In genomic region chr6:73228408-73228807, GRCm38 (mm10) we compare ENCODE assay signal across 10 mouse cellular contexts. TPM values are rescaled to one million over a fixed set of nuclear protein-coding genes. Genes with fewer than 3 reads are reported as not detected.
DNase-seq lines count a peak whose midpoint lies in the region; ATAC-seq and TF ChIP-seq lines count a peak whose summit lies in the region.
"Had no signal": no experiment of that assay in that cellular context is flagged by ENCODE, and none has a peak within 500 bp of the region (broad histone marks: within the 10 kb centered on the region; RNA-seq: fewer than 3 reads in every experiment).

No protein-coding gene starts in this region.

- no peak for TF ChIP-seq POLR2A in limb, embryonic 14.5 days (IDR thresholded peaks at IDR 0.05; ENCODE audit: borderline replicate concordance, extremely low read depth, insufficient read depth, insufficient read length)

- no peak for ATAC-seq in kidney, embryonic 14.5 days (ENCODE audit: low FRiP score, low TSS enrichment)
- peak; percentile 66 for ATAC-seq in limb, embryonic 14.5 days (ENCODE audit: low FRiP score, low read depth)
- no peak for ATAC-seq in neural tube, embryonic 15.5 days (ENCODE audit: low FRiP score)

- H3K4me3 ChIP-seq in kidney, embryonic 14.5 days (ENCODE audit: low read length) = no peak overlapping the region
- no peak overlapping the region for H3K4me3 ChIP-seq in gastrocnemius, adult 2 months
- H3K4me3 ChIP-seq in limb, embryonic 14.5 days (replicated peaks; ENCODE audit: low read length) = no peak overlapping the region
- H3K4me3 ChIP-seq in neural tube, embryonic 15.5 days (replicated peaks) = no peak overlapping the region

- intact Hi-C loops in gastrocnemius, adult 2 months (cut with DNase I) = loop anchor here (2.0 to 5.0 kb wide), 2 partner anchors 76 to 288 kb away; no protein-coding TSS in a partner anchor

- WGBS in kidney, embryonic 14.5 days = 44% methylated on average over 4 of the region's 4 CpGs
- 8% methylated on average over 4 of the region's 4 CpGs for WGBS in limb, embryonic 14.5 days
- WGBS in neural tube, embryonic 15.5 days = 70% methylated on average over 4 of the region's 4 CpGs

- H3K4me2 ChIP-seq in kidney, embryonic 14.5 days (replicated peaks; ENCODE audit: low read depth, low read length) = no peak overlapping the region
- no peak overlapping the region for H3K4me2 ChIP-seq in limb, embryonic 14.5 days (replicated peaks; ENCODE audit: low read depth, low read length, severe bottlenecking)
- no peak overlapping the region for H3K4me2 ChIP-seq in neural tube, embryonic 15.5 days

- peak; percentile 14 to 37 for DNase-seq in kidney, postnatal 4 days
- DNase-seq in gastrocnemius, adult 2 months = peak; percentile 53
- DNase-seq in limb, embryonic 14.5 days (ENCODE audit: low spot score) = peak; percentile 76
- DNase-seq in skeletal muscle tissue, adult 2 months (ENCODE audit: low read depth, low spot score) = peak; percentile 82
- no peak for DNase-seq in neural tube, embryonic 10.5 days (ENCODE audit: extremely low spot score, low spot score)
- no peak for DNase-seq in thymus, postnatal 4 days
- DNase-seq: right cerebral cortex, postnatal 25 days; thymus, adult 2 months had no signal

- no peaks in the 10 kb centered on the region for H3K36me3 ChIP-seq in kidney, embryonic 14.5 days (ENCODE audit: control insufficient read depth, insufficient read depth, low read length)
- H3K36me3 ChIP-seq in limb, embryonic 14.5 days (ENCODE audit: control insufficient read depth, insufficient read depth, low read length) = no peaks in the 10 kb centered on the region
- H3K36me3 ChIP-seq in neural tube, embryonic 15.5 days = no peaks in the 10 kb centered on the region

- no peaks in the 10 kb centered on the region for H3K4me1 ChIP-seq in kidney, embryonic 14.5 days (ENCODE audit: control insufficient read depth, insufficient read depth, low read length)
- no peaks in the 10 kb centered on the region for H3K4me1 ChIP-seq in limb, embryonic 14.5 days (ENCODE audit: control insufficient read depth, insufficient read depth, low read length)
- H3K4me1 ChIP-seq in neural tube, embryonic 15.5 days = no peaks in the 10 kb centered on the region

- H3K27me3 ChIP-seq in kidney, embryonic 14.5 days (ENCODE audit: control insufficient read depth, insufficient read depth, low read length) = no peaks in the 10 kb centered on the region
- H3K27me3 ChIP-seq in limb, embryonic 14.5 days (ENCODE audit: control insufficient read depth, insufficient read depth, low read length) = no peaks in the 10 kb centered on the region
- no peaks in the 10 kb centered on the region for H3K27me3 ChIP-seq in neural tube, embryonic 15.5 days (replicated peaks)

- no peak for TF ChIP-seq CTCF in gastrocnemius, adult 2 months (IDR thresholded peaks at IDR 0.05)

- no peaks in the 10 kb centered on the region for H3K9me3 ChIP-seq in kidney, embryonic 14.5 days (ENCODE audit: control insufficient read depth, low read length)
- H3K9me3 ChIP-seq in limb, embryonic 14.5 days (ENCODE audit: control insufficient read depth, low read length) = no peaks in the 10 kb centered on the region
- H3K9me3 ChIP-seq in neural tube, embryonic 15.5 days (replicated peaks) = no peaks in the 10 kb centered on the region

- H3K9ac ChIP-seq in kidney, embryonic 14.5 days (ENCODE audit: low read depth, low read length) = no peak overlapping the region
- no peak overlapping the region for H3K9ac ChIP-seq in limb, embryonic 14.5 days (ENCODE audit: low read depth, low read length, severe bottlenecking)
- H3K9ac ChIP-seq in neural tube, embryonic 15.5 days (replicated peaks) = no peak overlapping the region

- no peak overlapping the region for H3K27ac ChIP-seq in kidney, embryonic 14.5 days (ENCODE audit: low read depth, low read length)
- H3K27ac ChIP-seq in gastrocnemius, adult 2 months = peak overlapping the region; percentile 53
- peak overlapping the region; percentile 70; the same call in 1 of the 2 replicates for H3K27ac ChIP-seq in limb, embryonic 14.5 days (replicated peaks; ENCODE audit: low read depth, low read length)
- no peak overlapping the region for H3K27ac ChIP-seq in neural tube, embryonic 15.5 days (replicated peaks)

RNA-seq across cellular contexts. Expression of gene Dnah6, which starts 7.0 kb away (rescaled TPM):
- polyA plus RNA-seq in kidney, embryonic 14.5 days (2014; fragmentation: Nextera tagmentation; extraction: Ambion mirVana) = 0.05 and 0.06 TPM in 2 replicates
- under 1 TPM; 0.03 TPM for total RNA-seq in gastrocnemius, adult 2 months (2021)
- 0.03 and 0.04 TPM in 2 replicates for polyA plus RNA-seq in limb, embryonic 14.5 days (2012; rRNA removed)
- polyA plus RNA-seq in limb, embryonic 14.5 days (2014; fragmentation: Nextera tagmentation; extraction: Ambion mirVana) = 0.06 TPM in 2 replicates
- 0.09 and 0.22 TPM in 2 replicates for polyA plus RNA-seq in neural tube, embryonic 15.5 days (2015; fragmentation: Nextera tagmentation; extraction: Ambion mirVana)

RNA-seq across cellular contexts. Expression of gene Suclg1, which starts 19.8 kb away (rescaled TPM):
- polyA plus RNA-seq in kidney, embryonic 14.5 days (2014; fragmentation: Nextera tagmentation; extraction: Ambion mirVana) = 206 and 227 TPM in 2 replicates
- 100 to 1,000 TPM; 284 to 376 TPM for total RNA-seq in gastrocnemius, adult 2 months (2021)
- polyA plus RNA-seq in limb, embryonic 14.5 days (2012; rRNA removed) = 103 and 110 TPM in 2 replicates
- 162 and 166 TPM in 2 replicates for polyA plus RNA-seq in limb, embryonic 14.5 days (2014; fragmentation: Nextera tagmentation; extraction: Ambion mirVana)
- 132 and 142 TPM in 2 replicates for polyA plus RNA-seq in neural tube, embryonic 15.5 days (2015; fragmentation: Nextera tagmentation; extraction: Ambion mirVana)

Comparison
In these comparisons a context has a peak if more than half of its experiments do, and no peak if none do; other contexts are left out.
1. DNase-seq: peak in kidney, postnatal 4 days (2 of 2), gastrocnemius, adult 2 months (single experiment), limb, embryonic 14.5 days (single experiment) and skeletal muscle tissue, adult 2 months (single experiment); none in neural tube, embryonic 10.5 days (single experiment) and thymus, postnatal 4 days (single experiment).
2. H3K27ac ChIP-seq: peak in gastrocnemius, adult 2 months (single experiment) and limb, embryonic 14.5 days (single experiment); none in kidney, embryonic 14.5 days (single experiment) and neural tube, embryonic 15.5 days (single experiment).